Mouse (Mus musculus) frontal cortex, postnatal 25 days (tissue): ENCODE measurements around the gene Map3k9.

ENCODE experiments used
- DNase-seq, 2 experiments: peaks; one replicate each; pipeline ENCODE4 v3.0.0; 2022; ENCODE audit warnings: low spot score in 2 of 2

Gene Map3k9

GRCm38 (mm10) chr12:81787262-81787661 lies 6.3 kb upstream of the Map3k9 start:
- no peak for DNase-seq

GRCm38 (mm10) chr12:81783301-81783700 lies 2.3 kb upstream of the Map3k9 start:
- DNase-seq, result no peak

- no peak for DNase-seq
These were observed 1.6 kb upstream of the Map3k9 start for GRCm38 (mm10) chr12:81782606-81783005.

GRCm38 (mm10) chr12:81780271-81781093 lies 493 bp downstream of the Map3k9 start:
- DNase-seq, result peak in 1 of 2 experiments; percentile 20

GRCm38 (mm10) chr12:81779831-81780230 lies 1.1 kb downstream of the Map3k9 start:
- no peak for DNase-seq

GRCm38 (mm10) chr12:81776191-81776590 lies 4.8 kb downstream of the Map3k9 start:
- DNase-seq, result no peak

- no peak for DNase-seq
These were observed 5.3 kb downstream of the Map3k9 start for GRCm38 (mm10) chr12:81775641-81776040.

- no peak for DNase-seq
These were observed 6.8 kb downstream of the Map3k9 start for GRCm38 (mm10) chr12:81774186-81774585.

GRCm38 (mm10) chr12:81769458-81769857 lies 11.5 kb downstream of the Map3k9 start:
- DNase-seq, result no peak

- DNase-seq, result no peak
These were observed 15.6 kb downstream of the Map3k9 start for GRCm38 (mm10) chr12:81765386-81765785.

- no peak for DNase-seq
These were observed 16.6 kb downstream of the Map3k9 start for GRCm38 (mm10) chr12:81764370-81764769.

GRCm38 (mm10) chr12:81754651-81755050 lies 26.3 kb downstream of the Map3k9 start:
- no peak for DNase-seq

- DNase-seq, result no peak
These were observed 29.9 kb downstream of the Map3k9 start for GRCm38 (mm10) chr12:81751116-81751515.

GRCm38 (mm10) chr12:81748918-81749317 lies 32.1 kb downstream of the Map3k9 start:
- DNase-seq, result no peak

GRCm38 (mm10) chr12:81748021-81748576 lies 32.9 kb downstream of the Map3k9 start:
- DNase-seq, result no peak

GRCm38 (mm10) chr12:81746400-81747024 lies 34.5 kb downstream of the Map3k9 start:
- DNase-seq, result no peak

GRCm38 (mm10) chr12:81735246-81736070 lies 45.5 kb downstream of the Map3k9 start:
- DNase-seq, result no peak

- no peak for DNase-seq
These were observed 54.6 kb downstream of the Map3k9 start for GRCm38 (mm10) chr12:81726246-81726822.

GRCm38 (mm10) chr12:81724776-81725175 lies 56.2 kb downstream of the Map3k9 start:
- DNase-seq, result no peak

- DNase-seq, result no peak
These were observed 57.6 kb downstream of the Map3k9 start for GRCm38 (mm10) chr12:81723375-81723774.

- no peak for DNase-seq
These were observed 61.3 kb downstream of the Map3k9 start for GRCm38 (mm10) chr12:81719715-81720114.

- no peak for DNase-seq
These were observed 61.8 kb downstream of the Map3k9 start for GRCm38 (mm10) chr12:81719161-81719560.
